Mouse (Mus musculus) left cerebral cortex, adult 11 months (tissue): ENCODE measurements around the gene Fam214a.
A peak's percentile ranks its signal among the peaks of the same experiment; 100 is the strongest.

Experiments used
- DNase-seq: peaks from one replicate; pipeline ENCODE4 v3.0.0; 2022; ENCODE audit warnings: low spot score

Fam214a gene

GRCm38 (mm10) chr9:74952756-74953247 is at the start of gene Fam214a:
Gene Fam214a (plus strand): TSS chr9:74952884.
- peak; percentile 95 for DNase-seq

DNA sequence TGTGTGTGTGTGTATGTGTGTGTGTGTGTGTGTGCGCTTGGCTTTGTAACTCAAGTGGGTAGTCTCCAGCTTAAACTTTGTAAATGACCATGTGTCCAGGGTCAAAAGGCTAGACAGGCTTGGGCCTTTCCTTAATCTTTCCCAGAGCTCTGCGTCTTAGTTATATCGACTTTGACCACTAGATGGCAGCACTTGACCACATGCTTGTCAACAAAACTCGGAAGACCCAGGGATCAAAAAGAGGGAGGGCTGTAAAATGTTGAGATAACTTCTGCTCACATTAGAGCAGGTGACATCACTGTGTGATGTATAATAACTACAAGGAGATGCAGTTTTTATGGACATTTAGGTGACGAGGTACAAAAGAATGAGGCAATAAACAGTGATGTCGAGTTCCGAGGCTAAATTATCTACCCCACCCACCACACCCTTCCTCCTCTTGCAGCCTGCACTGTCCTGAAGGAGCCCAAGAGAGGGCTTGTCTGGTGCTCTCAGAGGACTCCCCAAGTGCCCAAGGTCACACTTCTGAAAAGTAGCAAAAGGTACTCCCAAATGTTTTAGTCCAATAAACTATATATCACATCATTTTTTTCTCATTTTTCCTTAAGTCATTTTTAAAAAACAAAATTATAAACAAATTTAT is 47.7 kb upstream of the Fam214a start:
- DNase-seq, result peak; percentile 65

DNA sequence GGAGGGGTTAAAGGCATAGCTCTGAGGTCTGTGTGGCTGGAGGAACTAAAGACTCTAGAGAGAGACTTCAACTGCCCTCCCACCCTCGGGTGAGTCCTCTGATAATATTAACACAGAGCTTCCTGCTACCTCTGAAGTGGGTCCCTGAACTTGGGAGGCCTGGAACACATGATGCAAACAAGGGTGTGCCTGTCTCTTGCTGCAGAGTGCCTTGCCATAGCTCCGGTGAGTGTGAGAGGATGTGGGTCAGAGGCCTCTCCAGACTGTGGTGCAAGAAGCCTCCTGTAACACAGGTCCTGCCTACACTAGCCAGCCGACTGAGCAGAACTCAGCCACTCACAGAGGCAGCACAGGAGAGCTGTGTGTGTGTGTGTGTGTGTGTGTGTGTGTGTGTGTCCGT is 45.7 kb upstream of the Fam214a start:
- DNase-seq, result no peak

DNA sequence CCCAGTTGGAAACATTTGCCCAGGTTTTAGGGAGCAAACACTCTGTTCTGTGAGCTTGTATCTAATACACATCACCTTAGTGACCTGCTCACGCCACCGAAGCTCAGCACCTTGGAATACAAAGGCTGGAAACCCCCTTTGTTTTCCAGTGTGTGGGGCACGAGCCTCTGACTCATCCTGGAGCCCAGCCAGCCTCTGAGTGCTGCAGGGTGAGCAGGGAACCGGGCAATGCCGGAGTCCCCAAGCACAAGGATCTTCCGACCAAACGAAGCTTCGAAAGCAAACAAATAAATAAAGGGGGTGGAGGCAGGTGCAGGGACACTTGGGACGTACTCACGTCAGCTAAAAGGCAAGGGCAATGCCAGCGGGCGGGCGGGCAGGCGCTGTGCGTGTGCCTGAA is 43.4 kb upstream of the Fam214a start:
- DNase-seq, result no peak

DNA sequence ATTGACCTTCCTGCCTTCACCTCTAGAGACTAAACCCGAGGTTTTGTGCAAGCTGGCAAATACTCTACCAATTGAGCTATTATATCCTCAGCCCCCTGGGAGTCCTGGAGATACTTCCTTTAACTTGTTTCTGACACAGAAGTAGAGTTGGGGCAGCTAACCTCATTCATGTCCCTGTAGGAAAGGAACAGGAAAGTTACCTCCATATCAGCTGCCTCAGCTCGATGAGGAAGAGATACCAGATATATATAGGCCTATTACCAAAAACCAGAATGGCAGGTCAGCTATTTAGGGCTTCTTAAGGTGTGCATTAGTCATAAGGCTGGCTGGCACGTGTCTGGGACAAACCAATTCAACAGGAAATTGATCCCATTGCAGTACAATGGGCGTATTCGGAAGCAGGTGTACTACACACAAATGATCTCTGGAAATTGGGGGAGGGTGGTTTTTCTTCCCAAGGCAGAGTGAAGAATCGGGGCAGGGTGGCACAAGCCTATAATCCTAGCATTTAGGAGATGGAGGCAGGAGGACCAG is 42.4 kb upstream of the Fam214a start:
- DNase-seq, result no peak

- no peak for DNase-seq
Measured at GRCm38 (mm10) chr9:74911430-74911829, 41.3 kb upstream of the Fam214a start.

- DNase-seq, result no peak
Measured at GRCm38 (mm10) chr9:74911919-74912318, 40.8 kb upstream of the Fam214a start.

- DNase-seq, result no peak
Measured at GRCm38 (mm10) chr9:74912619-74913376, 39.9 kb upstream of the Fam214a start.

DNA sequence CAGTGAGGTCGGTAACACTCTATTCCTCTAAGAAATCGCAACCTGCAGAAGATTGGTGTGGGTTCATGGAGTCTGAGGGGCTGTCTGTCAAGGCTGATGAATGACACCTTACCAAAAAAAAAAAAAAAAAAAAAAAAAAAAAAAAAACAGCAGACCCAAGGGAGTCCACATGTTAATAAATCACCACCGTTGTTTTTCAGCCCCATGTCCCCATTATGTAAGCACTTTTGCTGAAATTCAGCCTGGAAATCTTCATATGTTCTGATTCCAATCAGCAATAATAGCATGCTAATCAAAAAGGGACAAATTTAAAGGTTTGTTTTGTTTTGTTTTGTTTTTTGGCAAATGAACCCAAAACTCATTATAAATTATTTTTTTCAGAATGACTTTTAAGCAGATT is 37.1 kb upstream of the Fam214a start:
- no peak for DNase-seq

- DNase-seq, result no peak
Measured at GRCm38 (mm10) chr9:74920450-74920849, 32.2 kb upstream of the Fam214a start.

DNA sequence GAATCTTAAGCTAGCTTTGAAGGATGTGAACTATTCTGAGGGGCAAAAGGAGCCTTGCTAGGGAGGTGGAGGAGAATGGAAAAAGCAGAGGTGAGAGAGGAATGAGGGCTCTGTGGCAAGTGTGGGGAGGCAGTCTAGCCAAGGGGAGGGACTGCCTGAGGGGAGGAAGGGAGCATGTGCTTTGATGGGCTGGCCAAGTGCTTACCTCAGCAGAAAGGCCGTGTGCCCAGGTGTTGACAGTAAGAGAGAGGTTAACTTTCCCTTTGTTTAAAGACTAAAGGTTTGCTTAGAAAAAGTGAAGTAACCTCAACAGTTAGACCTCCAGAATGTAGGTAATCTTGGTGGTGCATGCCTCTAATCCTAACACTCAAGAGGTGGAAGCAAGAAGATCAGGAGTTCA is 31.3 kb upstream of the Fam214a start:
- no peak for DNase-seq

- no peak for DNase-seq
Measured at GRCm38 (mm10) chr9:74922884-74923283, 29.8 kb upstream of the Fam214a start.

- no peak for DNase-seq
Measured at GRCm38 (mm10) chr9:74923291-74923977, 29.2 kb upstream of the Fam214a start.

GRCm38 (mm10) chr9:74925220-74925769 is 27.4 kb upstream of the Fam214a start:
- DNase-seq, result no peak

DNA sequence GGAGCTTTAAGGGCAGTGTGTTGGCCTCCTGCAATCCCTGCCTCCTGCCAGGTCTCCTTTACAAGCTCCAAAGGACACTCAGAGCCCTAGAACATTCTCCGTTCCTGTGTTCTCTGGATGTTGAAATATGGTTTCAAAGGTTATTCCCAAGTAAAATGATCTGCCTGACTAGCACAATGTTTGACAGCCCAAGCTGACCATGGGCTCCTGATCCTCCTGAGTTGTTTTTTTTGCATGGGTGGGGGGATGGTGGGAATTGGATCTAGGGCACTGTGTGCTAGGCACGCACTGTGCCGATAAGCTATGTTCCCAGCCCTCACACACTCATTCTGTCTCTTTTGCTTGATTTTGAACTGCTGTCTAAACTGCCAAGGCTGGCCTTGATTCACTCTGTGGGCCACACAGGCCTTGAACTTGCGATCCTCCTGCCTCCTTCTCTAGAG is 22.7 kb upstream of the Fam214a start:
- DNase-seq, result no peak

GRCm38 (mm10) chr9:74930653-74931052 is 22.0 kb upstream of the Fam214a start:
- no peak for DNase-seq

DNA sequence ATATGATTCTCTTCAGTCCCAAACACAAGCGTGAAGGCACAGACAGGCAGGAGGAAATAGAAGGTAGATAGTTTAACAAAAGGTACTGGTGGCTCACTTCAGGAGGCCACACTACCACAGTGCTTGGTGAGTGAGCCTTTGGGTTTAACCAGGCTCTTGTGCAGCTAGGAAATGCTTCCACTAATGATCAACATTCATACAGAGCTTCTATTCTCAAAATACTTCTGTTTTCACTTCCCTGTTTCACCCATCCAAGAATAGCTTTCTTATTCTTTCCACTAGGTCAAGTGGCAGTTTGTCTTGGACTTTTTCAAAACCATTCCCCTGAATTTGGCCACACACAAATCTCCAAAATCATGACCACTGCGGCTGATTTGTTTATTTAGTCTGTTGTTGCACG is 17.4 kb upstream of the Fam214a start:
- no peak for DNase-seq

DNA sequence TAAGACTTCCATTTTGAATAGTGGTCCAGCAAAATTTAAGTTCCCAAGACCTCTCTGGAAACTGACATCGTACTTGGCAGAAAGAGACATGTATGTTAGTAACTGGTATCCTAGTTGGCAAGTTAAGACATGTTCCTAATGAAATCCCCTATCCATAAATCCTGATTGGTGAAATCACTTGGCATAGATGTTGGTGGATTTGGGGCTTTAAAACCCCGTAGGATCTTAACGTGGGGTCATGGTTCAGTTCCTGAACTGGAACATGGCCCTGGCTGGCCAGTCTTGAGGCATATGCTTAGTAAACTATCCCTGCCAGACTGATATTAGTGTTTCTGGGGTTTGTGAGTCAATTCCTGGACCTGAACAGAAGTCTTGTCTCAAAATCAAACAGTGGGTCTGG is 14.9 kb upstream of the Fam214a start:
- no peak for DNase-seq

- no peak for DNase-seq
Measured at GRCm38 (mm10) chr9:74938670-74939534, 13.8 kb upstream of the Fam214a start.

- DNase-seq, result no peak
Measured at GRCm38 (mm10) chr9:74946713-74947402, 5.8 kb upstream of the Fam214a start.

- no peak for DNase-seq
Measured at GRCm38 (mm10) chr9:74951491-74951890, 1.2 kb upstream of the Fam214a start.
